Mouse (Mus musculus) E14TG2a.4 (cell line): ENCODE results near the gene Sprr2j-ps.

Experiments
- CTCF ChIP-seq: conservative IDR thresholded peaks from 2 replicates; pipeline ENCODE4 v1.5.1; 2014; ENCODE audit warnings: low read length
- POU5F1 ChIP-seq: IDR thresholded peaks from 2 replicates; pipeline ENCODE4 v1.6.1; 2014; ENCODE audit warnings: low read length, borderline replicate concordance

DNA sequence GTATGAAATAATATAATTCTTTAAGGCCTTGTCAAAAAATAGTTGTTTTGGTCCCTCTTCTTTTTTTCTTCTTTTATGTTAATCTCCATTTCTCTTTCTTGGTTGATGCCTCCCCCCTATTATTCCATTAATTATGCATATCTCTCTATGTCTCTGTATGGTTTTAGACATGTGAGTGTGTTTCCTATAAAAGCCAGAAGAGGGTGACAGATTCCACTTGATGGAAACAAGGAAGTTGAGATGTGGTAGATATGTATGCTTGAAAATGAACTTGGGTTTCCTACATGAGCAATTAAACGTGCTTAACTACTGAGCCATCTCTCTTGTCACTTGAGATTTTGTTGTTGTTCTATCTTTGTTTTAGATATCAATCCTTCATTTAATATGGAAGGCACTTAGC, 23.6 kb upstream of the Sprr2j-ps start:
- TF ChIP-seq CTCF, result no peak
- TF ChIP-seq POU5F1, result no peak
